Mouse (Mus musculus) limb, embryonic 14.5 days (tissue): ENCODE data around the gene Mettl16. TPM values are rescaled to one million over a fixed set of nuclear protein-coding genes. Genes with fewer than 3 reads are reported as not detected.

Source experiments
- ATAC-seq: fragments of 200-750 bp; cut with Nextera tagmentation; 2 replicates; pipeline ENCODE4 v1.8.0; 2017; ENCODE audit warnings: low read depth, moderate number of reproducible peaks, moderate TSS enrichment; ENCODE audit not compliant: low FRiP score
- DNase-seq: peaks from one replicate; pipeline ENCODE4 v3.0.0-alpha.2; 2015; ENCODE audit warnings: low spot score
- H3K27ac ChIP-seq: fragments of 300-500 bp; sonication (generic); replicated peaks from 2 replicates; pipeline ENCODE4 v1.5.1; 2014; ENCODE audit warnings: low read depth, mild to moderate bottlenecking, low read length, moderate library complexity, mixed read lengths
- H3K27me3 ChIP-seq: fragments of 300-500 bp; sonication (generic); 2 replicates; pipeline ENCODE4 v1.6.1; 2014; ENCODE audit warnings: low read length, mixed read lengths; ENCODE audit not compliant: control insufficient read depth, insufficient read depth
- H3K36me3 ChIP-seq: fragments of 300-500 bp; sonication (generic); 2 replicates; pipeline ENCODE4 v1.6.1; 2014; ENCODE audit warnings: mild to moderate bottlenecking, low read length, moderate library complexity, mixed read lengths; ENCODE audit not compliant: control insufficient read depth, insufficient read depth
- H3K4me1 ChIP-seq: fragments of 300-500 bp; sonication (generic); 2 replicates; pipeline ENCODE4 v1.6.1; 2014; ENCODE audit warnings: antibody characterized with exemption, low read length, mixed read lengths; ENCODE audit not compliant: control insufficient read depth, insufficient read depth
- H3K4me2 ChIP-seq: fragments of 300-500 bp; sonication (generic); replicated peaks from 2 replicates; pipeline ENCODE4 v1.6.1; 2014; ENCODE audit warnings: low read depth, mild to moderate bottlenecking, low read length, moderate library complexity; ENCODE audit not compliant: severe bottlenecking
- H3K4me3 ChIP-seq: fragments of 300-500 bp; sonication (generic); replicated peaks from 2 replicates; pipeline ENCODE4 v1.5.1; 2014; ENCODE audit warnings: low read length
- H3K9ac ChIP-seq: fragments of 300-500 bp; sonication (generic); 2 replicates; pipeline ENCODE4 v1.6.1; 2014; ENCODE audit warnings: mild to moderate bottlenecking, low read depth, low read length, moderate library complexity; ENCODE audit not compliant: severe bottlenecking
- H3K9me3 ChIP-seq: fragments of 300-500 bp; sonication (generic); 2 replicates; pipeline ENCODE4 v1.6.1; 2016; ENCODE audit warnings: low read length; ENCODE audit not compliant: control insufficient read depth
- POLR2A ChIP-seq: fragments of 200-500 bp; IDR thresholded peaks from 2 replicates; pipeline ENCODE4 v1.8.0; 2012; ENCODE audit warnings: inconsistent platforms, mild to moderate bottlenecking, moderate library complexity, borderline replicate concordance; ENCODE audit not compliant: insufficient read depth, insufficient read length; ENCODE audit errors: extremely low read depth
- WGBS: fragments of 180-500 bp; shearing (Covaris S2); extraction: QIAGEN DNeasy Blood & Tissue Kit; methylation state at CpG from one replicate; pipeline ENCODE4 v1.1.7; 2014; 5-methylcytosine and 5-hydroxymethylcytosine counted together
- polyA plus RNA-seq, 2 experiments: library from polyadenylated mRNA; depleted of rRNA in 1 of 2; stranded (reverse) in 1 of 2; unstranded in 1 of 2; fragments of >200 nt; fragmentation: Nextera tagmentation in 1 of 2; extraction: Ambion mirVana in 1 of 2; gene quantifications; 2 replicates each; pipeline versions ENCODE4 v1.2.1 to v1.2.3; 2012 to 2014

Gene Mettl16
- polyA plus RNA-seq, 2 experiments = 17.0 to 30.9 TPM

DNA sequence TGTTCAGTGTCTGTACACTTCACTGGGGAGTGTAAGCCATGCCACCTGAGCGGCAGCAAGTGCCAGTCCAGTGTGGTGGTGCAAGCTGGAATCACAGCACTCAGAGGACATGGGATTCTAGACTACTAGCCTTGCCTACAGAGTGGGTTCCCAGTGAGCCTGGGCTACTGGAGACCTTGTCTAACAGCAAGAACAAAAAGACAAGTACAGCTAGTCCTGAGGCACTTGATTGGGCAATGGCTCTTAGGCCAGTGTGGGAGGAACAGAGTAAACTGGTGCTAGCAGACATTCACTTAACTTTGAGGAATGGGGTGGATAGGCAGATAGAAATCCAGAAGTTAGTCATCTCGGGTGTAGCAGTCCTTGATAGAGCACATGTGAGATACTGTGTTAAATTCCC, 1.8 kb downstream of the Mettl16 start:
- DNase-seq (no peak), ATAC-seq (no peak)
- H3K9ac ChIP-seq = no peak overlapping the region
- TF ChIP-seq POLR2A = no peak
- peaks cover 10% of the 10 kb centered on the region for H3K4me1 ChIP-seq
- WGBS = 90% methylated on average over 2 of the region's 2 CpGs
- no peak overlapping the region for H3K4me3 ChIP-seq
- H3K36me3 ChIP-seq = peaks cover 39% of the 10 kb centered on the region
- no peaks in the 10 kb centered on the region for H3K27me3 ChIP-seq
- H3K9me3 ChIP-seq = no peaks in the 10 kb centered on the region
- no peak overlapping the region for H3K4me2 ChIP-seq
- no peak overlapping the region for H3K27ac ChIP-seq

- Histone ChIP-seq H3K36me3 (peaks cover 83% of the 10 kb centered on the region), H3K27ac (no peak overlapping the region), H3K4me3 (no peak overlapping the region), H3K4me1 (no peaks in the 10 kb centered on the region), H3K9me3 (no peaks in the 10 kb centered on the region), H3K27me3 (no peaks in the 10 kb centered on the region), H3K4me2 (no peak overlapping the region), H3K9ac (no peak overlapping the region)
- ATAC-seq (no peak), DNase-seq (no peak)
- TF ChIP-seq POLR2A = no peak
- 91% methylated on average over 4 of the region's 4 CpGs for WGBS
These were observed 22.2 kb downstream of the Mettl16 start for GRCm38 (mm10) chr11:74792874-74793273.

DNA sequence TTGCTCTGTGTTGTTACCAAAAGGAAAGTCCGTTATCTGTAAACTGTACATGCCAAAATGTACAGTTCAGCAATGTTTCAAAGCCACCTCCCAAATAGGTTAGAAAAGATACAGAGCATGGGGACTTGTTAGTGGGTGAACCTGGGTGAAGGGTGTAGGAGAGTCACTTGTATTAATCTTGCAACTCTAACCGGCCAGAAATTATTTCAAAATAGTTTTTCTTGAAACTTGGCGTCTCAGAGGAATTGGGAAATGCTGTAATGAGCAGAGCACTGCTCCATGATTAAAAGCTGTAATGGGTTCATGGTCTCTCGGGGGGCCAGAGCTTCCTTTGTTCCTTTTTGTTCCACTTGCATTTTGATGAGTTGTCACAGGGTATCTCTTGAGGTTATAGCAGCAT, 30.0 kb downstream of the Mettl16 start:
- ATAC-seq (no peak), DNase-seq (no peak)
- no peaks in the 10 kb centered on the region for H3K9me3 ChIP-seq
- H3K36me3 ChIP-seq = peaks cover 73% of the 10 kb centered on the region
- WGBS = 92% methylated on average over 4 of the region's 4 CpGs
- no peak overlapping the region for H3K4me2 ChIP-seq
- H3K27me3 ChIP-seq = no peaks in the 10 kb centered on the region
- H3K4me1 ChIP-seq = no peaks in the 10 kb centered on the region
- TF ChIP-seq POLR2A = no peak
- no peak overlapping the region for H3K9ac ChIP-seq
- no peak overlapping the region for H3K4me3 ChIP-seq
- no peak overlapping the region for H3K27ac ChIP-seq

GRCm38 (mm10) chr11:74804081-74804627, 33.5 kb downstream of the Mettl16 start:
- ATAC-seq = no peak
- no peak overlapping the region for H3K4me2 ChIP-seq
- WGBS = 76% methylated on average over 3 of the region's 3 CpGs
- no peak overlapping the region for H3K9ac ChIP-seq
- peaks cover 76% of the 10 kb centered on the region for H3K36me3 ChIP-seq
- H3K9me3 ChIP-seq = no peaks in the 10 kb centered on the region
- H3K4me3 ChIP-seq = no peak overlapping the region
- no peak overlapping the region for H3K27ac ChIP-seq
- no peaks in the 10 kb centered on the region for H3K27me3 ChIP-seq
- H3K4me1 ChIP-seq = no peaks in the 10 kb centered on the region
- no peak for TF ChIP-seq POLR2A
- no peak for DNase-seq

DNA sequence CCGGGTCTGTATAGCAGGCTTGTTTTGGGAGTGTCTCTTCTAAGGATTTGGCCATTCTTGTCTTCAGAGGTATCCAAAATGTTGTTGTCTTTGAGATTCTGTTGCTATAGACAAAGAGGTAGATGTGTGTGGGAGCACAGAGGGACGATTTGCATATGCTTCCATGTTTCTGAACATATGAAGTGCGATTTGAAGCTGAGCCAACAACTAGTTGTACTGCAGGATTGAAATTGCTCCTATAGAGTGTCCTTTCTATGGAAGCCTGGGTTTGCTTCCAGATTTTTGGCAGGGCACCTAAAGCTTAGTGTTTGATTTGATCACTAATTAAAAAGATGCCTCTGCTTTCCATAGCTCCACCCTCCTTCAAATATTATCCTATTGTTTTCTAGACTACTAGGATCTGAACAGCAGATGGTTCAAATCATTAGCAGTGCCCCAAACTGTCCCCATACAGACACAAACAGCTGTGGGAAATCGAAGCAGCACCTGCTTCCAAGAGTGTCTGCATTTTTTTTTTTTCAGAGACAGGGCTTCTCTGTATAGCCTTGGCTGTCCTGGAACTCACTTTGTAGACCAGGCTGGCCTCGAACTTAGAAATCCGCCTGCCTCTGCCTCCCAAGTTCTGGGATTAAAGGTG, 36.7 kb downstream of the Mettl16 start:
- Histone ChIP-seq H3K9me3 (no peaks in the 10 kb centered on the region), H3K27me3 (no peaks in the 10 kb centered on the region), H3K4me2 (no peak overlapping the region), H3K4me1 (no peaks in the 10 kb centered on the region), H3K9ac (no peak overlapping the region), H3K36me3 (peaks cover 68% of the 10 kb centered on the region), H3K27ac (no peak overlapping the region), H3K4me3 (no peak overlapping the region)
- no peak for DNase-seq
- TF ChIP-seq POLR2A = no peak
- ATAC-seq = no peak
- 86% methylated on average over 6 of the region's 6 CpGs for WGBS
